Mouse (Mus musculus): ENCODE results near the gene Tollip. TPM values are rescaled to one million over a fixed set of nuclear protein-coding genes. Genes with fewer than 3 reads are reported as not detected.

Gene Tollip
- 10 to 100 TPM; 56.4 to 60.9 TPM for total RNA-seq (2023)

DNA sequence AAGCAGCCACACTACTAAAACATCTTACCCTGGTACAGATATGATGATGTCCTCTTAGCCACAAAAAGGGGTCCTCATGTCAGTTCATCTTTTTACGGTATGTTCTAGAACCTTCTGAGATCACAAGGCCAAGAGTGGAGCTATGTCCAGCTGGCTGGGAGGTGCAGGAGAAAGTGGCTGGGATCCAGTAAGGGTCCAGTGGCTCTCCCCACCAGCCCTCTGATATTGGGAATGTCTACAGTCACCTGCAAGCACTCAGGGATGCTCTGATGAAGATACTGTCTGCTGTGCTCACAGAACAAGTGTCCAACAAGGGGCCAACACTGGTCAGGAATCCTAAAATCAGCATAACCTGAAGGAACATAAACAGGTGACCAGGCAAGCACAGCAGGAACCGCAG lies at the start of gene Tollip:
TSS of gene Tollip (minus strand) at position 101 of the 400 bp plus-strand sequence.

DNA sequence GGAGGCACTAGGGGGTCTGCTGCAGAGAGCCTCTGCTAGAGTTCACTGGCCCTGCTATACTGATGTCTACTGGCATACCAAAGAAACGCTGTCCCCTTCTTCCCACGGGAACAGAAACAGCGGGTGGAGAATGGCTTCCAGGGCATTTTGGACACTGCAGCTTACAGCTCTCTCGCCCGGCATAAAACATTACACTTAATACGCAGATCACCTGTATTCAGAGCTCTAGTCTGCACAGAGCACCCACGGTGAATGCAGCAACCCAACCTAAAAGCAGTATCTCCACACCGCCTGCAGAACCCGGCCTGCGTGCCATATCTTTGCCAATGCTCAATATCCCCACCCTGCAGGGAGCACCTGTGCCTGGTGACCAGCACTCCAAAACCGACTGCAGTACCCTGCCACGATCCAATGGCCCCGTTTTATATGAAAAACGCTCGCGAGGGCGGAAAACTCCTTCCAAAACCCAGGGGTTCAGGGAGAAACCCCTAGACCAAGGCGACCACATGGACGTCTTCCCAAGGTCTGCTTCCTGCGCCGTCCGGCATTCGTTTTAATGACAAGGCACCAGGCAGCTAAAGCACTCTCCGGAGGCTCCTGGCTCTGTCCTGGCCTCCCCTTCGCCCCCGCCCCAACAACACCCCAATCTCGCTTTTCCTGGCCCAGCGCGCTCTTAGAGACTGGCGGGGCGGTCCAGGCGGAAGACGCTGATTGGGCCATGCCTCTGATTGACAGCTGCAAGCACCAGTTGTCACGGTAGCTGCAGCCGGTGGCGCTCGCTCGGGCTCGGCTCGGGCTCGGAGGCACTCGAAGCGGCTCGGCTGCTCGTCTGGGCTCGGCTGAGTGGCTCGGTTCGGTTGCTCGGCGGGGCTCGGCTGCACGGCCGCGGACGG lies 30.8 kb upstream of the Tollip start, which contains the start of gene Brsk2:
TSS of gene Brsk2 (plus strand) at position 846 of the 893 bp plus-strand sequence.

DNA sequence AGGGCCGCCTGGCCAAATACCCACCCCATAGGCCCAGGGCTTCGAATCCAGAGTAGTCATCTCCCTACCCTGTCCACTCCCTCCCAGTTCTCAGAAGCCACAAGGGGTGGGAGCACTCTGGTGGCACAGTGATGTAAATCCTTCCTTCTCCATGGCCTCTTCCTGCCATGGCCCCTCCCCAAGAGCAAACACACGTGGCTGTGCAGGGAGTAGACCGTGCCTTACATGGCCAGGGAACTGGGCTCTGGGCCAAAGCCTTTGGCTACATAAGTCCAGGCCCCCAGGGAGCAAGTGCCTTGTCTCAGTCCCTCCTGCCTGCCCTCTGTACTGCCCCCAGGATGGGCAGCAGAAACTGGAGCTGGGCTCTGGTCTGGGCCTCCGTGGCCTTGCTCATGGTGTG lies 79.5 kb downstream of the Tollip start, which contains the start of gene Muc5b:
TSS of gene Muc5b (plus strand) at position 292 of the 400 bp plus-strand sequence.

Other genes starting within 250 kb of the Tollip start
- gene Muc2, start 228.2 kb downstream of the Tollip start, total RNA-seq (2023): under 1 TPM; 0.63 to 0.70 TPM
- gene Muc5ac, start 129.5 kb downstream of the Tollip start, total RNA-seq (2023): not detected
- not detected for gene Muc5b, start 79.4 kb downstream of the Tollip start, total RNA-seq (2023)
- not detected for gene Brsk2, start 31.2 kb upstream of the Tollip start, total RNA-seq (2023)
- gene Mob2, start 142.6 kb upstream of the Tollip start, total RNA-seq (2023): 10 to 100 TPM; 33.7 to 38.0 TPM
- gene Dusp8, start 177.3 kb upstream of the Tollip start, total RNA-seq (2023): 1 to 10 TPM; 1.2 to 2.1 TPM
- not detected for gene Gm45618, start 202.2 kb upstream of the Tollip start, total RNA-seq (2023)
- not detected for gene Gm39115, start 217.5 kb upstream of the Tollip start, total RNA-seq (2023)
- gene Gm45337, start 226.1 kb upstream of the Tollip start, total RNA-seq (2023): not detected
- not detected for gene Gm29735, start 238.6 kb upstream of the Tollip start, total RNA-seq (2023)
- gene Gm4553, start 247.2 kb upstream of the Tollip start, total RNA-seq (2023): not detected

All from monocyte, adult 59 days (primary cell).